Mouse (Mus musculus) myocyte (in vitro differentiated cells): Measurements from ENCODE around the gene Smyd3. TPM values are rescaled to one million over a fixed set of nuclear protein-coding genes. Genes with fewer than 3 reads are reported as not detected.

Experiments used
- H3K27me3 ChIP-seq: one replicate; pipeline ENCODE4 v1.6.1; 2011; ENCODE audit not compliant: control insufficient read depth, insufficient read depth, insufficient read length
- H3K36me3 ChIP-seq: one replicate; pipeline ENCODE4 v1.6.1; 2011; ENCODE audit not compliant: control insufficient read depth, insufficient read depth
- H3K4me2 ChIP-seq: one replicate; pipeline ENCODE4 v1.6.1; 2011; ENCODE audit warnings: low read depth, control low read depth
- H3K4me3 ChIP-seq: one replicate; pipeline ENCODE4 v1.5.1; 2011; ENCODE audit warnings: mild to moderate bottlenecking, control low read depth, moderate library complexity
- H3K79me2 ChIP-seq: one replicate; pipeline ENCODE4 v1.6.1; 2011; ENCODE audit not compliant: control insufficient read depth, insufficient read depth
- H3ac ChIP-seq: one replicate; pipeline ENCODE4 v1.6.1; 2011; ENCODE audit not compliant: control insufficient read depth, insufficient read length
- CEBPB ChIP-seq: IDR thresholded peaks from 2 replicates; pipeline ENCODE4 v1.6.1; 2011; ENCODE audit warnings: mild to moderate bottlenecking, moderate library complexity; ENCODE audit not compliant: poor library complexity, insufficient read depth, severe bottlenecking
- E2F4 ChIP-seq: IDR thresholded peaks from one replicate; pipeline ENCODE4 v1.6.1; 2011; ENCODE audit warnings: mild to moderate bottlenecking, control low read depth, moderate library complexity; ENCODE audit not compliant: insufficient read depth
- MAX ChIP-seq: IDR thresholded peaks from one replicate; pipeline ENCODE4 v1.6.1; 2011; ENCODE audit warnings: low read depth, mild to moderate bottlenecking, control low read depth
- MYOD1 ChIP-seq, 3 experiments: IDR thresholded peaks; one replicate each; pipeline ENCODE4 v1.6.1; 2011; ENCODE audit warnings: control low read depth in 2 of 3, low read depth in 2 of 3, mild to moderate bottlenecking in 2 of 3, moderate library complexity in 1 of 3; ENCODE audit not compliant: insufficient read length in 2 of 3, control insufficient read depth in 1 of 3
- MYOG ChIP-seq, 3 experiments: IDR thresholded peaks; one replicate each; pipeline ENCODE4 v1.6.1; 2011; ENCODE audit warnings: control low read depth in 2 of 3, low read depth in 2 of 3, mild to moderate bottlenecking in 2 of 3; ENCODE audit not compliant: insufficient read length in 2 of 3, control insufficient read depth in 1 of 3, insufficient read depth in 1 of 3
- POLR2A ChIP-seq: IDR thresholded peaks from one replicate; pipeline ENCODE4 v1.6.1; 2011; ENCODE audit warnings: low read depth, mild to moderate bottlenecking, control low read depth, moderate library complexity; ENCODE audit not compliant: insufficient read length
- POLR2AphosphoS2 ChIP-seq: IDR thresholded peaks from one replicate; pipeline ENCODE4 v1.6.1; 2011; ENCODE audit warnings: low read depth, control low read depth; ENCODE audit not compliant: insufficient read length
- REST ChIP-seq: IDR thresholded peaks from one replicate; pipeline ENCODE4 v1.6.1; 2011; ENCODE audit warnings: mild to moderate bottlenecking, control low read depth, moderate library complexity; ENCODE audit not compliant: insufficient read depth, insufficient read length
- SRF ChIP-seq: IDR thresholded peaks from one replicate; pipeline ENCODE4 v1.6.1; 2011; ENCODE audit warnings: low read depth; ENCODE audit not compliant: control insufficient read depth, insufficient read length
- TCF12 ChIP-seq: IDR thresholded peaks from one replicate; pipeline ENCODE4 v1.6.1; 2011; ENCODE audit warnings: mild to moderate bottlenecking, control low read depth; ENCODE audit not compliant: poor library complexity, insufficient read depth, severe bottlenecking
- TCF3 ChIP-seq: IDR thresholded peaks from one replicate; pipeline ENCODE4 v1.6.1; 2011; ENCODE audit warnings: low read depth, control low read depth; ENCODE audit not compliant: insufficient read length
- USF1 ChIP-seq: IDR thresholded peaks from one replicate; pipeline ENCODE4 v1.6.1; 2011; ENCODE audit warnings: low read depth, mild to moderate bottlenecking, control low read depth, moderate library complexity
- polyA plus RNA-seq: library from polyadenylated mRNA; unstranded; fragments of >200 nt; fragmentation: generic; extraction: Trizol; gene quantifications from one replicate; pipeline ENCODE4 v1.2.1, GENCODE M21; 2012; ENCODE audit warnings: missing spikeins

The Smyd3 gene
- polyA plus RNA-seq, 1 experiment = 22.7 TPM

- H3K4me2 ChIP-seq = no peak overlapping the region
Measured at GRCm38 (mm10) chr1:178978617-178979245, 539.1 kb downstream of the Smyd3 start.

GRCm38 (mm10) chr1:178972055-178972454 lies 545.8 kb downstream of the Smyd3 start:
- H3K27me3 ChIP-seq = no peaks in the 10 kb centered on the region

More at GRCm38 (mm10) chr1:178978617-178979245, 539.1 kb downstream of the Smyd3 start:
- Histone ChIP-seq H3K79me2 (no peaks in the 10 kb centered on the region), H3ac (no peak overlapping the region), H3K27me3 (no peaks in the 10 kb centered on the region), H3K36me3 (no peaks in the 10 kb centered on the region), H3K4me3 (no peak overlapping the region)
- TF ChIP-seq E2F4 (no peak), TCF3 (no peak), REST (no peak), CEBPB (no peak), POLR2AphosphoS2 (no peak), USF1 (no peak), MYOG (IDR thresholded peaks at IDR 0.05; ENCODE audit: control insufficient read depth in 1 of 3, insufficient read depth in 1 of 3, insufficient read length in 2 of 3, low read depth in 2 of 3) (no peak), POLR2A (no peak), MYOD1 (IDR thresholded peaks at IDR 0.05; ENCODE audit: control insufficient read depth in 1 of 3, insufficient read length in 2 of 3, low read depth in 2 of 3) (no peak), MAX (no peak)

GRCm38 (mm10) chr1:178961661-178962060 lies 556.2 kb downstream of the Smyd3 start:
- Histone ChIP-seq H3K4me2 (no peak overlapping the region), H3ac (no peak overlapping the region), H3K36me3 (no peaks in the 10 kb centered on the region), H3K4me3 (no peak overlapping the region), H3K79me2 (no peaks in the 10 kb centered on the region), H3K27me3 (no peaks in the 10 kb centered on the region)
- TF ChIP-seq TCF12 = no peak
- TF ChIP-seq SRF = no peak
- TF ChIP-seq MAX = no peak
- no peak for TF ChIP-seq POLR2A
- no peak for TF ChIP-seq REST

More at GRCm38 (mm10) chr1:178972055-178972454, 545.8 kb downstream of the Smyd3 start:
- no peak for TF ChIP-seq E2F4
- TF ChIP-seq MYOD1 (IDR thresholded peaks at IDR 0.05; ENCODE audit: control insufficient read depth in 1 of 3, insufficient read length in 2 of 3, low read depth in 2 of 3) = no peak
- no peak for TF ChIP-seq SRF
- no peak for TF ChIP-seq TCF3
- TF ChIP-seq USF1 = no peak
- TF ChIP-seq MAX = no peak
- TF ChIP-seq REST = no peak
- no peak for TF ChIP-seq POLR2AphosphoS2
- TF ChIP-seq TCF12 = no peak
- TF ChIP-seq POLR2A = no peak
- TF ChIP-seq CEBPB = no peak
- TF ChIP-seq MYOG (IDR thresholded peaks at IDR 0.05; ENCODE audit: control insufficient read depth in 1 of 3, insufficient read depth in 1 of 3, insufficient read length in 2 of 3, low read depth in 2 of 3) = no peak
- H3K36me3 ChIP-seq = peaks cover 3% of the 10 kb centered on the region
- no peaks in the 10 kb centered on the region for H3K79me2 ChIP-seq
- no peak overlapping the region for H3K4me2 ChIP-seq
- H3ac ChIP-seq = no peak overlapping the region
- no peak overlapping the region for H3K4me3 ChIP-seq

- H3K79me2 ChIP-seq = no peaks in the 10 kb centered on the region
- H3K4me3 ChIP-seq = no peak overlapping the region
- no peak overlapping the region for H3K4me2 ChIP-seq
- no peak overlapping the region for H3ac ChIP-seq
- H3K27me3 ChIP-seq = no peaks in the 10 kb centered on the region
- no peaks in the 10 kb centered on the region for H3K36me3 ChIP-seq
- TF ChIP-seq POLR2A = no peak
- TF ChIP-seq USF1 = no peak
- no peak for TF ChIP-seq REST
- TF ChIP-seq CEBPB = no peak
Measured at GRCm38 (mm10) chr1:178960015-178960559, 557.8 kb downstream of the Smyd3 start.

- Histone ChIP-seq H3K4me2 (no peak overlapping the region), H3ac (no peak overlapping the region), H3K4me3 (no peak overlapping the region), H3K79me2 (no peaks in the 10 kb centered on the region), H3K36me3 (no peaks in the 10 kb centered on the region), H3K27me3 (no peaks in the 10 kb centered on the region)
- TF ChIP-seq REST (no peak), MYOD1 (IDR thresholded peaks at IDR 0.05; ENCODE audit: control insufficient read depth in 1 of 3, insufficient read length in 2 of 3, low read depth in 2 of 3) (peak in 1 of 3 experiments; percentile 32)
Measured at GRCm38 (mm10) chr1:178958641-178959040, 559.2 kb downstream of the Smyd3 start.
